11 mouse cellular contexts compared by ENCODE assay signal in genomic region chr10:39415586-39415985, GRCm38 (mm10). TPM values are rescaled to one million over a fixed set of nuclear protein-coding genes. Genes with fewer than 3 reads are reported as not detected.
DNase-seq lines count a peak whose midpoint lies in the region; ATAC-seq and TF ChIP-seq lines count a peak whose summit lies in the region.
"Had no signal": no experiment of that assay in that cellular context is flagged by ENCODE, and none has a peak within 500 bp of the region (broad histone marks: within the 10 kb centered on the region; RNA-seq: fewer than 3 reads in every experiment).

No protein-coding gene starts in this region.

- H3K36me3 ChIP-seq in heart, postnatal 0 days (replicated peaks; ENCODE audit: control insufficient read depth, insufficient read depth, low read length), result no peaks in the 10 kb centered on the region
- H3K36me3 ChIP-seq in midbrain, embryonic 11.5 days (ENCODE audit: control insufficient read depth, insufficient read depth, low read length), result no peaks in the 10 kb centered on the region
- H3K36me3 ChIP-seq: embryonic facial prominence, embryonic 15.5 days; heart, embryonic 13.5 days had no signal

- TF ChIP-seq EP300 in heart, postnatal 0 days (IDR thresholded peaks at IDR 0.05; ENCODE audit: low read depth), result no peak

- peaks cover 41% of the 10 kb centered on the region for H3K4me1 ChIP-seq in heart, postnatal 0 days (ENCODE audit: control insufficient read depth, insufficient read depth)
- no peaks in the 10 kb centered on the region for H3K4me1 ChIP-seq in midbrain, embryonic 11.5 days (ENCODE audit: control insufficient read depth, insufficient read depth, low read length)

- peak; percentile 63 for DNase-seq in gastrocnemius, adult 2 months
- no peak for DNase-seq in gastrocnemius, postnatal 4 days (ENCODE audit: low spot score in 2 of 2)
- peak; percentile 89 for DNase-seq in 416B (ENCODE audit: low read depth)
- peak; percentile 81 for DNase-seq in adrenal gland, postnatal 14 days
- peak; percentile 48 for DNase-seq in heart, postnatal 0 days (ENCODE audit: low spot score)
- DNase-seq in embryo, embryonic 10 days (ENCODE audit: low spot score), result no peak
- no peak for DNase-seq in right cerebral cortex, postnatal 36 days (ENCODE audit: low spot score in 2 of 2)
- no peak for DNase-seq in midbrain, embryonic 11.5 days (ENCODE audit: low spot score, missing footprints)

- no peaks in the 10 kb centered on the region for H3K27me3 ChIP-seq in heart, postnatal 0 days (ENCODE audit: control insufficient read depth, insufficient read depth, low read length)
- no peaks in the 10 kb centered on the region for H3K27me3 ChIP-seq in midbrain, embryonic 11.5 days (ENCODE audit: control insufficient read depth, insufficient read depth, low read length)
- H3K27me3 ChIP-seq: embryonic facial prominence, embryonic 15.5 days; heart, embryonic 13.5 days had no signal

- no peak overlapping the region for H3K4me2 ChIP-seq in heart, postnatal 0 days (ENCODE audit: low read depth, low read length)
- H3K4me2 ChIP-seq in midbrain, embryonic 11.5 days, result no peak overlapping the region
- H3K4me2 ChIP-seq: embryonic facial prominence, embryonic 15.5 days; heart, embryonic 13.5 days had no signal

- H3K4me3 ChIP-seq in gastrocnemius, adult 2 months, result no peak overlapping the region
- no peak overlapping the region for H3K4me3 ChIP-seq in heart, postnatal 0 days (ENCODE audit: low read depth, low read length)
- no peak overlapping the region for H3K4me3 ChIP-seq in midbrain, embryonic 11.5 days (ENCODE audit: low read depth, low read length)
- H3K4me3 ChIP-seq: embryonic facial prominence, embryonic 15.5 days; heart, embryonic 13.5 days had no signal

- WGBS in heart, postnatal 0 days, result 44% methylated on average over 2 of the region's 2 CpGs
- WGBS in midbrain, embryonic 11.5 days, result 82% methylated on average over 2 of the region's 2 CpGs

- H3K9me3 ChIP-seq in heart, postnatal 0 days (replicated peaks; ENCODE audit: control insufficient read depth, low read length), result no peaks in the 10 kb centered on the region
- no peaks in the 10 kb centered on the region for H3K9me3 ChIP-seq in midbrain, embryonic 11.5 days (ENCODE audit: control insufficient read depth, low read length)
- H3K9me3 ChIP-seq: embryonic facial prominence, embryonic 15.5 days; heart, embryonic 13.5 days had no signal

- intact Hi-C loops in gastrocnemius, adult 2 months (cut with DNase I), result no loop called here

- no peak overlapping the region for H3K27ac ChIP-seq in gastrocnemius, adult 2 months
- no peak overlapping the region for H3K27ac ChIP-seq in heart, postnatal 0 days (ENCODE audit: low read depth)
- no peak overlapping the region for H3K27ac ChIP-seq in midbrain, embryonic 11.5 days (ENCODE audit: low read depth, low read length)
- H3K27ac ChIP-seq: embryonic facial prominence, embryonic 15.5 days; heart, embryonic 13.5 days; kidney, postnatal 0 days had no signal

- H3K9ac ChIP-seq in heart, postnatal 0 days (replicated peaks; ENCODE audit: low read depth, low read length), result no peak overlapping the region
- no peak overlapping the region for H3K9ac ChIP-seq in midbrain, embryonic 11.5 days (ENCODE audit: low read length)
- H3K9ac ChIP-seq: embryonic facial prominence, embryonic 15.5 days; heart, embryonic 13.5 days had no signal

- no peak for ATAC-seq in heart, postnatal 0 days (ENCODE audit: insufficient read depth, low read depth)
- no peak for ATAC-seq in midbrain, embryonic 11.5 days (ENCODE audit: low FRiP score)

- no peak for TF ChIP-seq CTCF in gastrocnemius, adult 2 months (IDR thresholded peaks at IDR 0.05)
- no peak for TF ChIP-seq CTCF in heart, postnatal 0 days (IDR thresholded peaks at IDR 0.05; ENCODE audit: low read depth)

RNA-seq across cellular contexts. Expression of gene Fyn, which starts 46.9 kb away (rescaled TPM):
- total RNA-seq in gastrocnemius, adult 2 months (2021), result 10 to 100 TPM in 1 of 2 experiments, 1 to 10 TPM in 1; 7.3 to 12.0 TPM
- total RNA-seq in gastrocnemius, postnatal 4 days (2021), result 10 to 100 TPM; 53.4 to 54.3 TPM
- total RNA-seq in adrenal gland, postnatal 14 days (2021), result 51.8 and 73.6 TPM in 2 replicates
- total RNA-seq in heart, postnatal 0 days (2014; rRNA removed; ENCODE audit: low replicate concordance), result 24.1 and 34.3 TPM in 2 replicates
- 10.3 and 10.8 TPM in 2 replicates for polyA plus RNA-seq in heart, postnatal 0 days (2015; fragmentation: Nextera tagmentation; extraction: Ambion mirVana)
- 43.7 and 44.3 TPM in 2 replicates for polyA plus RNA-seq in midbrain, embryonic 11.5 days (2014; fragmentation: Nextera tagmentation; extraction: Ambion mirVana)

Comparison
In these comparisons a context has a peak if more than half of its experiments do, and no peak if none do; other contexts are left out.
1. DNase-seq: peak in gastrocnemius, adult 2 months (single experiment), 416B (single experiment), adrenal gland, postnatal 14 days (single experiment) and heart, postnatal 0 days (single experiment); none in gastrocnemius, postnatal 4 days (0 of 2), embryo, embryonic 10 days (single experiment), right cerebral cortex, postnatal 36 days (0 of 2) and midbrain, embryonic 11.5 days (single experiment).